Mouse (Mus musculus): Measurements from ENCODE around the gene 4930402K13Rik. TPM values are rescaled to one million over a fixed set of nuclear protein-coding genes. Genes with fewer than 3 reads are reported as not detected.
"Not testable (repeated sequence)": the region's sequence is repeated elsewhere in the genome, so short reads cannot be mapped to it uniquely, and the experiment has no call there.

Gene 4930402K13Rik
- polyA plus RNA-seq (2015; fragmentation: Nextera tagmentation; extraction: Ambion mirVana), result not detected in 2 replicates

DNA sequence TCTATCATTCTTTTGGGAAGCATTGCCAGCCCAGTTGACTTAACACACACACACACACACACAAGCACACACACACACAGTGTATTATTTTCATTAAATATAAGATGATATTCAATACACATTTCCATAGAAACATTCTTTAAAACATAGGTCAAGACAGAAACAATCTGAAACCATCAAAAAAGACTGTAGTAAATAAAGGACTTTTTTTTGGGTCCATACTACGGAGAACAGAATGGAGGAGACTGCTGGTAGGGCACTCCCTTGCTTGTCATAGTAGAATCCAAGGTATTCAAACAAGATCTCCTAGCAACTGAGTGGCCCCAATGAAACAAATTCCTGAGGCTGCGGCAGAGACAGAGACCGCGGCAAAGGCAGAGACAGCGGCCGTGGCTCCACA, at the start of gene 4930402K13Rik:
Gene 4930402K13Rik (plus strand): TSS at position 301 of the 400 bp plus-strand sequence.
- Histone ChIP-seq H3K36me3 (no peaks in the 10 kb centered on the region), H3K4me1 (no peaks in the 10 kb centered on the region), H3K9me3 (no peaks in the 10 kb centered on the region), H3K27me3 (no peaks in the 10 kb centered on the region), H3K27ac (replicated peaks) (no peak within 1 kb of the TSS), H3K4me3 (no peak within 1 kb of the TSS), H3K4me2 (replicated peaks) (no peak within 1 kb of the TSS), H3K9ac (replicated peaks) (no peak within 1 kb of the TSS)
- 90% methylated on average over 6 of the region's 6 CpGs for WGBS
- ATAC-seq (replicated peaks), result no peak

DNA sequence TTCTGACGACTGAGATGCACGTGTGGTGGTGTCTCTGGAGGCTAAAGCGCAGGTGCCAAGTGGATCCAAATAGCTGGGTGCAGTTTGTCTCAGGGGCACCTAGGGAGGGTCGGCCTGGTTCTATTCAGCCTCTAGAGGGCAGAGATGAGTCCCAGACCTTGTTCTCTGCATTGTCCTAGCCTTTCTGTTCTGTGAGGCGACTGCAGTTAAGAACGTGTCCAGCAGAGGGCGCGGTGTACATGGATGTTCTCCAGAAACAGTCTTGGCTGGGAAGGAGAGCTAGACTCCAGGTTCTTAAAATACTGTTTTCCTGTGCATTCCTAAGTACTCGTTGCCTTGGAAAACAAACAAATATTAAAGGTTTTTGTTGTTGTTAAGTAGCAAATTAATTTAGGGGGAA, 43.4 kb upstream of the 4930402K13Rik start:
- not testable (repeated sequence) for H3K9me3 ChIP-seq; H3K4me2 ChIP-seq (replicated peaks); H3K36me3 ChIP-seq; H3K4me3 ChIP-seq; H3K27me3 ChIP-seq; H3K4me1 ChIP-seq; ATAC-seq (replicated peaks); H3K27ac ChIP-seq (replicated peaks); H3K9ac ChIP-seq (replicated peaks)
- WGBS, result 31% methylated on average over 9 of the region's 9 CpGs

DNA sequence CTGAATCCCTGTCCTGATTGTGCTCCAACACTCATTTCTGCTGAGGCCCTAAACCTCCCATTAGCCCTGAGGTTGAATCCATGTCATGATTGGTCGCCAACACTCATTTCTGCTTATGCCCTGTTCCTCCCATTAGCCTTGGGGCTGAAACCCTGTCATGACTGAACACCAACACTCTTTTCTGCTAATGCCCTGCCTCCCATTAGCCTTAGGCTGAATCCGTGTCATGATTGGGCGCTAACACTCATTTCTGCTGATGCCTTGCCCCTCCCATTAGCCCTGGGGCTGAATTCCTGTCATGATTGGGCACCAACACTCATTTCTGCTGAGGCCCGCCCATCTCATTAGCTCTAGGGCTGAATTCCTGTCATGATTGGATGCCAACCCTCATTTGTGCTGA, 42.3 kb upstream of the 4930402K13Rik start:
- Histone ChIP-seq H3K36me3 (no peaks in the 10 kb centered on the region), H3K4me1 (no peaks in the 10 kb centered on the region), H3K27ac (replicated peaks) (no peak overlapping the region), H3K4me2 (replicated peaks) (no peak overlapping the region), H3K9me3 (no peaks in the 10 kb centered on the region), H3K27me3 (no peaks in the 10 kb centered on the region), H3K4me3 (no peak overlapping the region), H3K9ac (replicated peaks) (no peak overlapping the region)
- 84% methylated on average over 4 of the region's 4 CpGs for WGBS
- no peak for ATAC-seq (replicated peaks)

DNA sequence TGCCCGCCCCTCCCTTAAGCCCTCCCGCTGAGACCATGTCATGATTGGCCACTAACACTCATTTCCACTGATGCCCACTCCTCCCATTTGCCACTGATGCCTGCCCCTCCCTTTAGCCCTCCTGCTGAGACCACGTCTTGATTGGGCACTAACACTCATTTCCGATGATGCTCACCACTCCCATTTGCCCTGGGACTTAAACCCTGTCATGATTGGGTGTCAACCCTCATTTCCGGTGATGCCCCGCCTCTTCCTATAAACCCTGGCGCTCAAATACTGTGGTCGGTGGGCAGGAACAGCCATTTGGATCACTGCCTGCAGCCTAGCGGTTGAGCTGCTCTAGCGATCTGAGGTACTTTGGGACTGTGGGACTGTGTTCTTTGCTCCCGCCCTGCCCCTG, 41.6 kb upstream of the 4930402K13Rik start, which contains the start of gene Fthl17f:
Gene Fthl17f (plus strand): TSS at position 301 of the 400 bp plus-strand sequence.
- H3K9me3 ChIP-seq; ATAC-seq (replicated peaks); H3K36me3 ChIP-seq; H3K4me2 ChIP-seq (replicated peaks); H3K27me3 ChIP-seq; H3K4me3 ChIP-seq; H3K27ac ChIP-seq (replicated peaks); H3K4me1 ChIP-seq; H3K9ac ChIP-seq (replicated peaks): not testable (repeated sequence)
- WGBS, result 93% methylated on average over 11 of the region's 11 CpGs

DNA sequence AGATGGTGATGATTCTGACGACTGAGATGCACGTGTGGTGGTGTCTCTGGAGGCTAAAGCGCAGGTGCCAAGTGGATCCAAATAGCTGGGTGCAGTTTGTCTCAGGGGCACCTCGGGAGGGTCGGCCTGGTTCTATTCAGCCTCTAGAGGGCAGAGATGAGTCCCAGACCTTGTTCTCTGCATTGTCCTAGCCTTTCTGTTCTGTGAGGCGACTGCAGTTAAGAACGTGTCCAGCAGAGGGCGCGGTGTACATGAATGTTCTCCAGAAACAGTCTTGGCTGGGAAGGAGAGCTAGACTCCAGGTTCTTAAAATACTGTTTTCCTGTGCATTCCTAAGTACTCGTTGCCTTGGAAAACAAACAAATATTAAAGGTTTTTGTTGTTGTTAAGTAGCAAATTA, 26.7 kb upstream of the 4930402K13Rik start:
- not testable (repeated sequence) for H3K36me3 ChIP-seq; H3K27ac ChIP-seq (replicated peaks); H3K4me1 ChIP-seq; H3K4me2 ChIP-seq (replicated peaks); H3K9ac ChIP-seq (replicated peaks); H3K4me3 ChIP-seq; H3K9me3 ChIP-seq; H3K27me3 ChIP-seq
- peak; percentile 78 for ATAC-seq (replicated peaks)
- 17% methylated on average over 9 of the region's 10 CpGs for WGBS

DNA sequence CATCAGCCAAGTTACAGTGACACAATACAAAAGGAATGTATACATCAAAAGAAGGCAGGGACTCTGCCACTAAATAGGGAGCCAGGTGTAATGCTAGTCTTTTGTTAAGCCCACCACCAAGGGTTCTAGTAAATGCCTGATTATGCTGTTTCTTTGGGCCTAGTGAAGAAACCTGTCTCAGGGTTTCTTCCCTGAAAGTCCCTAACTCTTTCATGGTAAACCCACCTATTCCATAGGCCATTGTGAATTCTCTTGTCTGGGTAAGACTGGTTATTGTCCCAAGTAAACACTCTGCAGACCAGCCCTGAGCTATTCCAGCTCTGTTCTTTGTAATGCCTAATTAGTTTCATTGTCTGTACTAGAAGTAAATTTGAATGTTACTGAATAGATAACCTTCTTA, 9.3 kb upstream of the 4930402K13Rik start:
- not testable (repeated sequence) for H3K27ac ChIP-seq (replicated peaks); H3K4me1 ChIP-seq; ATAC-seq (replicated peaks); H3K9ac ChIP-seq (replicated peaks); H3K9me3 ChIP-seq; H3K36me3 ChIP-seq; H3K27me3 ChIP-seq; H3K4me2 ChIP-seq (replicated peaks); H3K4me3 ChIP-seq

DNA sequence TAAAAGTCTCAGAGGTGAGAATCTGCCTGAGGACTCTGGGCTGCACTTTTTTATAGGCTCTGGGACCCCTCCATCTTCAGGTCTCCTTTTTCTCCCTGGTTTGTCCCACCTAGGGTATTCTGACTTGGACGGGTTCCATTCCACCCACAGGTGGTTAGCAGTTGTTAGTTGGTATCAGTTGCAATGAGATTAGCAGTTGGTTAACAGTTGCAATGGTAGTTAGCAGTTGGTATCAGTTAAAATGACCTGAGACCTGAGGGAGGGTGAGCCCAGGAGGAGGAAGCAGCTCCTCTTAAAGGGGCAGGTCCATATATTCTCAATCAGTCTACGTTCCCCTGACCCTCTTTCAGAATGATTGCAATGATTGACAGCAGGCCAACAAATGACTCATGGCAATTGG, 6.0 kb downstream of the 4930402K13Rik start:
- Histone ChIP-seq H3K9me3 (no peaks in the 10 kb centered on the region), H3K27me3 (no peaks in the 10 kb centered on the region), H3K9ac (replicated peaks) (no peak overlapping the region), H3K27ac (replicated peaks) (no peak overlapping the region), H3K4me3 (no peak overlapping the region), H3K4me2 (replicated peaks) (no peak overlapping the region), H3K4me1 (no peaks in the 10 kb centered on the region), H3K36me3 (no peaks in the 10 kb centered on the region)
- no peak for ATAC-seq (replicated peaks)
- WGBS, result 64% methylated on average over 2 of the region's 2 CpGs

DNA sequence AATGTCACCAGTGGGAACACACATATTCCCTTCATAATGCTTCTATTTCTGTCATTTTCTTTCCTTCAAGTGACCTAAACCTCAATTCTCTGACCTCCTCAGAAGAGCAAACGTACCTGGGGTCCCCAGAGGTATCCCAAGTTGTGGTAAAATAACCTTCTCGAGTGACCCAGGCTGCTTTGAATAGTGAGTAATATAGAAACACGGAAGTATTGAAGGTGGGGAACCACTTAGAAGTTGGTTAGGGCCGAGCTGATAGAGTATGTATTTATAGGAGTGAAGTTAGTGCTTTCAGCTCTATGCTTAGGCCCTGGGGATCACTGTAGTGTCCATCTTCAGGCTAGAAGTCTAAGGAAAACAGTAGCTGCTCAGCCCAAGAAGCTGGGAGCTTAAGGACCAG, 20.6 kb downstream of the 4930402K13Rik start:
- no peak for ATAC-seq (replicated peaks)
- 67% methylated on average over 4 of the region's 4 CpGs for whole genome bisulfite sequencing
- Histone ChIP-seq H3K4me2 (replicated peaks) (no peak overlapping the region), H3K27ac (replicated peaks) (no peak overlapping the region), H3K36me3 (no peaks in the 10 kb centered on the region), H3K9me3 (no peaks in the 10 kb centered on the region), H3K27me3 (no peaks in the 10 kb centered on the region), H3K9ac (replicated peaks) (no peak overlapping the region), H3K4me3 (no peak overlapping the region), H3K4me1 (no peaks in the 10 kb centered on the region)

DNA sequence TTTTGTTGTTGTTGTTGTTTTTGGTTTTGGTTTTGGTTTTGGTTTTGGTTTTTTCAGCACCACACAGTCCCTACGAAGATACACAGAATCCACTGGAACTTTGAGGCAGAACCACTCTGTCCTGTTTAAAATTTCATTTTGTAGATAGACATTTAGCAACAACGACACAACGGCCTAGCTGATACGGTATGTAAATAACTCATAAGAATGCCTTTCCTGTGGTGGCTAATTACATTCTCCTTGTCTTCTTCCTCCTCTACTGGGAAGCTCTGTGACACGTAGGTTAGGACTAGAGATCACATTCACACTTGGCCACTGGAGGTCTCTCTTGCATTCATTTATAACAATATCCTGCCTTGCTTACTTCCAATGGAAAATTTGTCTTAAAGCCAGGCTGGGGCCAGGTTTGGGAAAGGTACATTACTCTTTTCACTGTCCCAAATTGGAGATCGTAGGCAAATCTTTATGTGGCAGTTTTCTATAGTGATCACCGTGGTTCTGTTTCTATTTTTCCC, 24.0 kb downstream of the 4930402K13Rik start:
- Histone ChIP-seq H3K9ac (replicated peaks) (no peak overlapping the region), H3K4me3 (no peak overlapping the region), H3K9me3 (no peaks in the 10 kb centered on the region), H3K36me3 (no peaks in the 10 kb centered on the region), H3K4me2 (replicated peaks) (no peak overlapping the region), H3K4me1 (no peaks in the 10 kb centered on the region), H3K27me3 (no peaks in the 10 kb centered on the region), H3K27ac (replicated peaks) (no peak overlapping the region)
- 56% methylated on average over 7 of the region's 7 CpGs for WGBS
- ATAC-seq (replicated peaks), result no peak

DNA sequence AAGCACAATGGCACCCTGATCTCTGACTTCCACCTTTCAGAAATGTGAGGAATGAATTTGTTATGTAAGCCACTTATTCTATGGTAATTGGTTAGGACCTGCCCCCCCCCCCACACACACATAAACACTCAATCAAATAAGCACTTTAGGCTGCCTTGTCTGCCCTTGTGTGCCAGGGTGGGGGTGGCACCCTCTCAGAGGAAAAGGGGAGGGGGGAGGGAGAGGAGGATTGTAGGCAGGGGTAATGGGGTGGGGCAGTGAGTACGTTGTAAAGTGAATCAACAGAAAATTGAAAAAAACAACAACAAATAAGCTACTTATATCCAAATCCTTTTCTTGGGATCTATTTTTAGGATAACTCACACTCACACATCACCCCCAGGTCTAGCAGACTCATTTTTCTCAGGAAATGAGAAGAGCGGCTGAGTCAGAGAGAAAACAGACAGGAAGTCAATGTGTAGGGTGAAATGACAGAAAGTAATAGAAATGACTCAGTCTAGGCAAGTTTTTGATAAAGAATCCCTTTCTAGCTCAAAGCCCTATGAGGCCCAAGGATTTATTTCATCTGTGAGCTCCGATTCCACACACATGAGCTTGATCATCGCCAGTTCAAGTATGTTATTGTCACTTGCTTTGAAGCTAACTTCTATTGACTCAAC, 35.1 kb downstream of the 4930402K13Rik start:
- Histone ChIP-seq H3K4me2 (replicated peaks) (no peak overlapping the region), H3K27ac (replicated peaks) (no peak overlapping the region), H3K27me3 (no peaks in the 10 kb centered on the region), H3K4me1 (no peaks in the 10 kb centered on the region), H3K9ac (replicated peaks) (no peak overlapping the region), H3K36me3 (no peaks in the 10 kb centered on the region), H3K4me3 (no peak overlapping the region), H3K9me3 (no peaks in the 10 kb centered on the region)
- WGBS, result 76% methylated on average over 4 of the region's 4 CpGs
- ATAC-seq (replicated peaks), result no peak

DNA sequence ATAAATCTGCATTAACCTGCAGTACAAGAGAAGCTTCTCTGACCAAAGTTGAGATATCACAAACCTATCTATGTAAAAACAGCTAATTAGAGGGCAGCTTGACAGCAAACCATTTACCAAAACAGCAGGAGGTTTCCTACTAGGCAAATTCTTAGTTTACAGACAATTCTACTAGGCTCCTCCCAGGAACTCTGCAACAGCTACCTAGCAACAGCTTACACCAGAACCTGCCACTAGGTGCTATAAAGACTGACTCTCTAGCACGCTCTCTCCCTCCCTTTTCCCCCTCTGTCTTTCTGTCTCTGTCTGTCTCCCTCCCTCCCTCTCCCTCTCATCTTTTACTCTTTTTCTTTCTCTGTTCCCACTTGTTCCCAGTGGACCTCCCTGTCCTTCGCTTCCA, 38.3 kb downstream of the 4930402K13Rik start:
- H3K36me3 ChIP-seq, result no peaks in the 10 kb centered on the region
- H3K9me3 ChIP-seq, result no peaks in the 10 kb centered on the region
- H3K4me1 ChIP-seq, result no peaks in the 10 kb centered on the region
- ATAC-seq (replicated peaks), result no peak
- no peak overlapping the region for H3K27ac ChIP-seq (replicated peaks)
- H3K9ac ChIP-seq (replicated peaks), result no peak overlapping the region
- H3K27me3 ChIP-seq, result no peaks in the 10 kb centered on the region
- H3K4me2 ChIP-seq (replicated peaks), result no peak overlapping the region
- H3K4me3 ChIP-seq, result no peak overlapping the region
- 40% methylated on average over 2 of the region's 2 CpGs for WGBS
